Mouse (Mus musculus): ENCODE data around the gene Prl7b1. TPM values are rescaled to one million over a fixed set of nuclear protein-coding genes. Genes with fewer than 3 reads are reported as not detected.

Gene Prl7b1
- not detected in 2 replicates for polyA plus RNA-seq (2015; fragmentation: Nextera tagmentation; extraction: Ambion mirVana)

DNA sequence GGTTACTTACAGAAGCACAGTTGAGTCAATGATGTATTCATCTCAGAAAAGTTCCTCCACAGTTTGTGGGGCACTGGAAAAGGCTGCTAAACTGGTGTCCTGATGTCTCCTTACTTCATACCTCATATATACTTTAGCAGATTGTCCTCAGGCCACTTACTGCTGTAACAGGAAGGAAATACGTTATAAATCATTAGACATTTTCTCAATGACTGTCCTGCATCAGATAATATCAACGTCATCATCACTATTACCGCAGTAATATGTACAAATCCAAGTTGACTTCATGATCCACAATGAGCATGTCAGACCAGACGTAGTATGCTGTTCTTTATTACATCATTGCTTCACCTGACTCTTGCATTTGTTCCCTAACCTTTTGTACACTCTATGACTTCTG, at the start of gene Prl7b1:
Gene Prl7b1 (minus strand): TSS at position 101 of the 400 bp plus-strand sequence.
- Histone ChIP-seq H3K27me3 (no peaks in the 10 kb centered on the region), H3K4me2 (no peak within 1 kb of the TSS), H3K9ac (no peak within 1 kb of the TSS), H3K27ac (replicated peaks) (no peak within 1 kb of the TSS), H3K9me3 (no peaks in the 10 kb centered on the region), H3K4me3 (no peak within 1 kb of the TSS), H3K4me1 (replicated peaks) (no peaks in the 10 kb centered on the region), H3K36me3 (no peaks in the 10 kb centered on the region)
- 81% methylated on average over 4 of the region's 4 CpGs for WGBS
- ATAC-seq (ENCODE audit: low FRiP score, low read depth) = no peak

GRCm38 (mm10) chr13:27642393-27642792, 32.0 kb upstream of the Prl7b1 start, which contains the start of gene Prl7a1:
Prl7a1 (minus strand) TSS chr13:27642493.
- H3K27ac ChIP-seq (replicated peaks) = no peak within 1 kb of the TSS
- H3K4me2 ChIP-seq = no peak within 1 kb of the TSS
- H3K9me3 ChIP-seq = no peaks in the 10 kb centered on the region
- H3K9ac ChIP-seq = no peak within 1 kb of the TSS
- H3K4me3 ChIP-seq = no peak within 1 kb of the TSS
- H3K4me1 ChIP-seq (replicated peaks) = no peaks in the 10 kb centered on the region
- no peaks in the 10 kb centered on the region for H3K36me3 ChIP-seq
- 98% methylated on average over 3 of the region's 3 CpGs for WGBS
- H3K27me3 ChIP-seq = no peaks in the 10 kb centered on the region
- ATAC-seq (ENCODE audit: low FRiP score, low read depth) = no peak

DNA sequence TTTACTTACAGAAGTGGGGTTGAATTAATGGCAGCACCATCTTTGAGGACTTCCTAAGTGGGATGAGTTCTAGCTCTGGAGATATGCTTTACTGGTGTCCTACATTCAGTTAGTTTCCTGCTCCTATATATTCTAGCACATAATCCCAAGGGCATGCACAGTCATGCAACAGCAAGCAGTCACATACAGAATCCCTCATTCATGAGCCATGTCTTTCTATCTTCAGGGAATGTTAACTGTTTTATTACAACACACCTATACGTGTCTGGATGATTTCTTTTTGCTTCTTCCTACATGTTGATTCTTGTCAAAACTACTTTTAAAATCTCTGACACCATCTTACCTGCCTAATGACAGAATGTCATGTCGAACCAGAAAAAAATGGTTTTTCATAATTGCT, 28.3 kb downstream of the Prl7b1 start, which contains the start of gene Prl8a1:
Gene Prl8a1 (minus strand): TSS at position 101 of the 400 bp plus-strand sequence.
- Histone ChIP-seq H3K27ac (replicated peaks) (no peak within 1 kb of the TSS), H3K27me3 (no peaks in the 10 kb centered on the region), H3K4me3 (no peak within 1 kb of the TSS), H3K9ac (no peak within 1 kb of the TSS), H3K4me2 (no peak within 1 kb of the TSS), H3K36me3 (no peaks in the 10 kb centered on the region), H3K9me3 (no peaks in the 10 kb centered on the region), H3K4me1 (replicated peaks) (no peaks in the 10 kb centered on the region)
- no peak for ATAC-seq (ENCODE audit: low FRiP score, low read depth)
- WGBS = 90% methylated on average over 2 of the region's 2 CpGs

DNA sequence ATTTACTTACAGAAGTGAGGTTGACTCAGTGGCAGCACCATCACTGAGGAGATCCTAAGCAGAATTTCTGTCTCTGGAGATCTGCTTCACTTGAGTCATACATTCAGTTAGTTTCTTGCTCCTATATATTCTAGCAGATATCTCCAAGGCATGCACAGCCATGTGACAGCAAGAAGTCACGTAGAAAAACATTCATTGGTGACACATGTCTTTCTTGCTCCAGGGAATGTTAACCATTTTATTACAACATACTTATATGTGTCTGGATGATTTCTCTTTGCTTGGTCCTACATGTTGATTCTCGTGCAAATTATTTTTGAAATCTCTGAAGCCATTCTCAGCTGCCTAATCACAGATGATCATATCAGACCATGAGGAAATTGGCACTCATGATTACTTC, 45.9 kb downstream of the Prl7b1 start, which contains the start of gene Prl8a9:
Gene Prl8a9 (minus strand): TSS at position 101 of the 400 bp plus-strand sequence.
- Histone ChIP-seq H3K9me3 (no peaks in the 10 kb centered on the region), H3K4me2 (no peak within 1 kb of the TSS), H3K27me3 (no peaks in the 10 kb centered on the region), H3K36me3 (no peaks in the 10 kb centered on the region), H3K9ac (no peak within 1 kb of the TSS), H3K4me3 (no peak within 1 kb of the TSS), H3K4me1 (replicated peaks) (no peaks in the 10 kb centered on the region), H3K27ac (replicated peaks) (no peak within 1 kb of the TSS)
- 88% methylated on average over 2 of the region's 2 CpGs for WGBS
- ATAC-seq (ENCODE audit: low FRiP score, low read depth) = no peak

GRCm38 (mm10) chr13:27553336-27553735, 57.0 kb downstream of the Prl7b1 start:
- Histone ChIP-seq H3K4me3 (no peak overlapping the region), H3K4me1 (replicated peaks) (no peaks in the 10 kb centered on the region), H3K4me2 (no peak overlapping the region), H3K9ac (no peak overlapping the region), H3K27ac (replicated peaks) (no peak overlapping the region), H3K27me3 (no peaks in the 10 kb centered on the region), H3K36me3 (no peaks in the 10 kb centered on the region), H3K9me3 (no peaks in the 10 kb centered on the region)
- ATAC-seq (ENCODE audit: low FRiP score, low read depth) = no peak

Other genes with a start within 250 kb of the Prl7b1 start
- not detected in 2 replicates for gene Prl2b1, start 219.7 kb downstream of the Prl7b1 start, polyA plus RNA-seq (2015; fragmentation: Nextera tagmentation; extraction: Ambion mirVana)
- not detected in 2 replicates for gene Prl8a6, start 171.9 kb downstream of the Prl7b1 start, polyA plus RNA-seq (2015; fragmentation: Nextera tagmentation; extraction: Ambion mirVana)
- gene Prl8a8, start 97.4 kb downstream of the Prl7b1 start, polyA plus RNA-seq (2015; fragmentation: Nextera tagmentation; extraction: Ambion mirVana) = not detected in 2 replicates
- gene Prl8a9, start 46.0 kb downstream of the Prl7b1 start, polyA plus RNA-seq (2015; fragmentation: Nextera tagmentation; extraction: Ambion mirVana) = not detected in 2 replicates
- gene Prl8a1, start 28.4 kb downstream of the Prl7b1 start, polyA plus RNA-seq (2015; fragmentation: Nextera tagmentation; extraction: Ambion mirVana) = not detected in 2 replicates
- not detected in 2 replicates for gene Prl7a1, start 31.9 kb upstream of the Prl7b1 start, polyA plus RNA-seq (2015; fragmentation: Nextera tagmentation; extraction: Ambion mirVana)
- not detected in 2 replicates for gene Prl7a2, start 57.5 kb upstream of the Prl7b1 start, polyA plus RNA-seq (2015; fragmentation: Nextera tagmentation; extraction: Ambion mirVana)
- gene Prl7d1, start 106.2 kb upstream of the Prl7b1 start, polyA plus RNA-seq (2015; fragmentation: Nextera tagmentation; extraction: Ambion mirVana) = not detected in 2 replicates
- gene Prl7c1, start 170.2 kb upstream of the Prl7b1 start, polyA plus RNA-seq (2015; fragmentation: Nextera tagmentation; extraction: Ambion mirVana) = not detected in 2 replicates
- gene Prl2a1, start 191.1 kb upstream of the Prl7b1 start, polyA plus RNA-seq (2015; fragmentation: Nextera tagmentation; extraction: Ambion mirVana) = not detected in 2 replicates
- gene Prl2c1, start 238.8 kb upstream of the Prl7b1 start, polyA plus RNA-seq (2015; fragmentation: Nextera tagmentation; extraction: Ambion mirVana) = not detected in 2 replicates